Mouse (Mus musculus): ENCODE measurements at regions not wholly inside any gene's neighbourhood (a gene's known extent, or its start where the extent isn't known, plus 50 kb on each side); places are given as distances from the start of the nearest gene placed in this dataset.

GRCm38 (mm10) chr6:112221373-112221772 lies 52.2 kb upstream of the Lmcd1 start:
- DNase-seq = no peak
- intact Hi-C loops (cut with DNase I) = no loop called here

GRCm38 (mm10) chr6:112223325-112223724 lies 50.2 kb upstream of the Lmcd1 start:
- intact Hi-C loops (cut with DNase I) = no loop called here
- DNase-seq = no peak
